Mouse (Mus musculus) lung, embryonic 14.5 days (tissue): Measurements from ENCODE around the gene Ganab. TPM values are rescaled to one million over a fixed set of nuclear protein-coding genes. Genes with fewer than 3 reads are reported as not detected.
"Not testable (repeated sequence)": the region's sequence is repeated elsewhere in the genome, so short reads cannot be mapped to it uniquely, and the experiment has no call there.

Experiments used
- ATAC-seq: fragments of 200-750 bp; cut with Nextera tagmentation; 2 replicates; pipeline ENCODE4 v1.8.0; 2017; ENCODE audit warnings: mild to moderate bottlenecking, moderate TSS enrichment, moderate library complexity; ENCODE audit not compliant: insufficient read depth
- DNase-seq: peaks from one replicate; pipeline ENCODE4 v3.0.0-alpha.2; 2015
- H3K27ac ChIP-seq: fragments of 300-500 bp; sonication (generic); 2 replicates; pipeline ENCODE4 v1.5.1; 2014; ENCODE audit warnings: low read depth, mild to moderate bottlenecking, moderate library complexity
- H3K27me3 ChIP-seq: fragments of 300-500 bp; sonication (generic); 2 replicates; pipeline ENCODE4 v1.6.1; 2014; ENCODE audit warnings: low read length, control low read depth; ENCODE audit not compliant: insufficient read depth
- H3K36me3 ChIP-seq: fragments of 300-500 bp; sonication (generic); 2 replicates; pipeline ENCODE4 v1.6.1; 2014; ENCODE audit warnings: control low read depth; ENCODE audit not compliant: insufficient read depth
- H3K4me1 ChIP-seq: fragments of 300-500 bp; sonication (generic); 2 replicates; pipeline ENCODE4 v1.6.1; 2014; ENCODE audit warnings: antibody characterized with exemption, control low read depth; ENCODE audit not compliant: insufficient read depth
- H3K4me2 ChIP-seq: fragments of 300-500 bp; sonication (generic); 2 replicates; pipeline ENCODE4 v1.6.1; 2014; ENCODE audit warnings: mild to moderate bottlenecking
- H3K4me3 ChIP-seq: fragments of 300-500 bp; sonication (generic); 2 replicates; pipeline ENCODE4 v1.5.1; 2014; ENCODE audit warnings: low read depth, low read length
- H3K9ac ChIP-seq: fragments of 300-500 bp; sonication (generic); 2 replicates; pipeline ENCODE4 v1.6.1; 2014
- H3K9me3 ChIP-seq: fragments of 300-500 bp; sonication (generic); 2 replicates; pipeline ENCODE4 v1.6.1; 2016; ENCODE audit warnings: low read depth, low read length, control low read depth
- CTCF ChIP-seq: IDR thresholded peaks from 2 replicates; pipeline ENCODE4 v1.5.1; 2016; ENCODE audit warnings: antibody characterized with exemption, low read depth
- WGBS: fragments of 180-500 bp; shearing (Covaris S2); extraction: QIAGEN DNeasy Blood & Tissue Kit; methylation state at CpG from one replicate; pipeline ENCODE4 v1.1.7; 2014; 5-methylcytosine and 5-hydroxymethylcytosine counted together
- polyA plus RNA-seq: library from polyadenylated mRNA; unstranded; fragments of >200 nt; fragmentation: Nextera tagmentation; extraction: Ambion mirVana; gene quantifications from 2 replicates; pipeline ENCODE4 v1.2.1, GENCODE M21; 2014

The Ganab gene
- polyA plus RNA-seq, 1 experiment from 2014 or later, result 121 TPM

DNA sequence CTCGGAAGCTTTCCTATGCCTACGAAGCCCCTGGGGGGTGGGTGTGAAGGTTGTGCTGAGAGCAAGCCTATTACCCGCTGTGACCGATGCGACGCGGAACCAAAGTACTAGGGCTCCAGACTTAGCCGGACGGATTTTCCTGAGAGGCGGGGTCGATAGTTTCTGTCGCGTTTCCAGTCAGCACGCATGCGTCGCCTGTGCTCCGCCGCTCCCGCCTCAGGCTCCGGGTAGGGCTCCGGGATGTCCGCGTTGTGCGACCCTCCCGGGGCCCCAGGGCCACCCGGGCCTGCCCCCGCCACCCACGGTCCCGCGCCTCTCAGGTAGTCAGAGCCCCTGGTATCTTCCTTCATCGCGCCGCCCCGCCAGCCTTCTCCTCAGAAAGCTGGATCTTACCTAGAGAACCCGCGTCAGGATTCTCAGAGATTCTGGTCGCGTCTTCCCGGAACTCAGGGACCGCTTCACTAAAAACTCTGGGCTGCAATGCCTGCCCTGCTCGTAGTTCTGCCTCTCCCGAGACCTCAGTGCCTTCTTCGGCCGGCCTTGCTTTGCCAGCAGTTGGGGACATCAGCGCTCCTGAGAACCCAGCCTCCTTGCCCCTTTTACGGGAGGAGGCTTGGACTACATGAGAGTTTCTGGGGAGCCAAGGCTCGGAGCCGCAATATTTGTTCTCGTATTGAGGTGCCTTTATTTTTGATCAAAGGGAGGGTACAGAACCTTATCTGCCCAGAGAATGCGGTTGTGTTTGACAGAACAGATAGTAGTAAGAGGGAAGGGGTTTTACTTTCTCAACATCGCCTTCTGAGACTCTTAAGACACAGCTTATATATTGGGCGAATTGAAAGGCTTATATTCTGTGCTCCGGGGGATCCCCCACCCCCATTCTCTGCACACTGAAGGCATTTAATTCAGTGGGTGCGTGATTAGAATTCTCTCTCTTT is 4.8 kb upstream of the Ganab start, which contains the start of gene Ints5:
TSS of gene Ints5 (plus strand) at position 177 of the 938 bp plus-strand sequence.
- TF ChIP-seq CTCF, result no peak
- Histone ChIP-seq H3K9ac (peak within 1 kb of the TSS; percentile 92), H3K4me2 (peak within 1 kb of the TSS; percentile 84), H3K36me3 (peaks cover 51% of the 10 kb centered on the region), H3K4me1 (peaks cover 11% of the 10 kb centered on the region), H3K4me3 (peak within 1 kb of the TSS; percentile 87), H3K9me3 (no peaks in the 10 kb centered on the region), H3K27me3 (no peaks in the 10 kb centered on the region), H3K27ac (peak within 1 kb of the TSS; percentile 90)
- peak; percentile 57 for ATAC-seq
- 2% methylated on average over 54 of the region's 54 CpGs for WGBS
- DNase-seq, result peak; percentile 95

DNA sequence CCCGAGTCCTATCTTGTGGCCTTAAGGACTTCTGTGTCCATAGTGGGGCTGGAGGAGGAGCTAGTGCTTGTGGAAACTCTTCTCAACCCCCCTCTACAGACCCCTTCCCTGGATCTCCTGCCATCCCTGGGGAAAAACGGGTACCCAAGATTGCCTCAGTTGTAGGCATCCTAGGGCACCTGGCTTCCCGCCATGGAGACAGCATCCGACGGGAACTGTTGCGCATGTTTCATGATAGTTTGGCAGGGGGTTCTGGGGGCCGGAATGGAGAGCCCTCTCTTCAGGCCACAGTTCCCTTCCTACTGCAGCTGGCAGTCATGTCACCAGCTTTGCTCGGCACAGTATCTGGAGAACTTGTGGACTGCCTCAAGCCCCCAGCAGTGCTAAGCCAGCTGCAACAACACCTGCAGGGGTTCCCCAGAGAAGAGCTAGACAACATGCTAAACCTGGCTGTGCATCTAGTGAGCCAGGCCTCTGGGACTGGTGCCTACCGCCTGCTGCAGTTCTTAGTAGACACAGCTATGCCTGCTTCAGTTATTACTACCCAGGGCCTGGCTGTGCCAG is 2.4 kb upstream of the Ganab start:
- H3K4me3 ChIP-seq, result no peak overlapping the region
- TF ChIP-seq CTCF, result no peak
- ATAC-seq (no peak), DNase-seq (no peak)
- H3K27ac ChIP-seq, result no peak overlapping the region
- H3K27me3 ChIP-seq, result no peaks in the 10 kb centered on the region
- H3K4me1 ChIP-seq, result peaks cover 16% of the 10 kb centered on the region
- no peak overlapping the region for H3K4me2 ChIP-seq
- 87% methylated on average over 9 of the region's 9 CpGs for WGBS
- H3K9me3 ChIP-seq, result no peaks in the 10 kb centered on the region
- no peak overlapping the region for H3K9ac ChIP-seq
- H3K36me3 ChIP-seq, result peaks cover 43% of the 10 kb centered on the region

- not testable (repeated sequence) for H3K4me3 ChIP-seq, ATAC-seq, H3K9me3 ChIP-seq, H3K27me3 ChIP-seq, DNase-seq, H3K4me2 ChIP-seq, H3K9ac ChIP-seq, H3K27ac ChIP-seq
- WGBS, result 84% methylated on average over 5 of the region's 5 CpGs
- H3K4me1 ChIP-seq, result peaks cover 16% of the 10 kb centered on the region
- peaks cover 38% of the 10 kb centered on the region for H3K36me3 ChIP-seq
Measured at GRCm38 (mm10) chr19:8896231-8896630, 1.6 kb upstream of the Ganab start.

- WGBS, result 21% methylated on average over 21 of the region's 21 CpGs
- H3K36me3 ChIP-seq, result peaks cover 42% of the 10 kb centered on the region
- ATAC-seq (peak; percentile 62), DNase-seq (peak; percentile 60)
- H3K9me3 ChIP-seq, H3K27me3 ChIP-seq: not testable (repeated sequence)
- H3K9ac ChIP-seq, result peak overlapping the region; percentile 96
- H3K4me3 ChIP-seq, result peak overlapping the region; percentile 89
- peak overlapping the region; percentile 86 for H3K27ac ChIP-seq
- H3K4me1 ChIP-seq, result peaks cover 16% of the 10 kb centered on the region
- H3K4me2 ChIP-seq, result peak overlapping the region; percentile 65
Measured at GRCm38 (mm10) chr19:8897211-8897864, 533 bp upstream of the Ganab start.

DNA sequence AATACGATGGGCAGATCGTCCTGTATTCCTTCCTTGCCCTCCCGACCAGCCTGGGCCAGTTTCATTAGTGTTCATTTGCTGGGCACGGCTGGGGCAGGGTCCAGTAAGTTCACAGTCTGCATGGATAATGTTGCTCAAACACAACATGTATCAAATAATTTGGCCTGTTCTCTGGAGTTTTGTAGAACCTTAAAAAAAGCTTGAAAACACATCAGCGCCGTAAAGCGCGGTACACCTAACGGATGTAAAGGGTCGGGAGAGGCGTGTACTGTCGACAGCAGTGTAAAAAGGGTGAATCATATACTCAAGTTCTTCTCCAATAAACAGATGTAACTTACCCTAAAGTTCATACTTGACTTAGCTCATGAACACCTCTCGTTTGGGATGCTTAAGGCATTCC is 705 bp downstream of the Ganab start:
- H3K4me2 ChIP-seq, result peak overlapping the region; percentile 75
- no peaks in the 10 kb centered on the region for H3K27me3 ChIP-seq
- TF ChIP-seq CTCF, result no peak
- H3K4me1 ChIP-seq, result peaks cover 14% of the 10 kb centered on the region; the same call in 1 of the 2 replicates
- no peak for ATAC-seq
- peak overlapping the region; percentile 81 for H3K27ac ChIP-seq
- peak overlapping the region; percentile 96 for H3K9ac ChIP-seq
- DNase-seq, result peak; percentile 28
- WGBS, result 4% methylated on average over 13 of the region's 13 CpGs
- H3K4me3 ChIP-seq, result peak overlapping the region; percentile 89
- peaks cover 53% of the 10 kb centered on the region for H3K36me3 ChIP-seq
- H3K9me3 ChIP-seq, result no peaks in the 10 kb centered on the region

DNA sequence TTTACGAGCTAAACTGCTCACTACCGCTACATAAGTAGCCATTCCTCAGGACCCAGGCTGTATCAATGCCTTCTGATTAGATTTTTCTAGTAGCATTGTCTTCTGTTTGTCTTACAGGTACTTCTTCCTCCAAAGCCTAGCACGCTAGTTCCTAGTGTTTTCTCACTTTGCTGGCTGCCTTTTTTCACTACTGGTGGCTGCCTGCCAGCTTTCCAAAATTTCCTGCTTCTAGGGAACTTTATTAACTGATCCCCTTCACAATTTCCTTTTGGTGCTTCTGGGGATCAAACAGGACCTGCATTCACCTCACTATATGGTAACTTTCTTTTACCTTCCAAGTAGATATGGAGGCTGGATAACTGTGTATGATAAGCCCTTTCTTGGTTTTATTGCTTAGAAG is 1.2 kb downstream of the Ganab start:
- 26% methylated on average over 3 of the region's 3 CpGs for WGBS

More for the DNA sequence above, 1.2 kb downstream of the Ganab start:
- Histone ChIP-seq H3K4me3 (peak overlapping the region; percentile 89), H3K9ac (peak overlapping the region; percentile 96), H3K9me3 (no peaks in the 10 kb centered on the region), H3K4me2 (peak overlapping the region; percentile 75), H3K27ac (no peak overlapping the region; the same call in 1 of the 2 replicates), H3K36me3 (peaks cover 59% of the 10 kb centered on the region), H3K27me3 (no peaks in the 10 kb centered on the region), H3K4me1 (0 out of 2 replicates have a peak, but pooled peaks cover 10% of the 10 kb centered on the region)
- DNase-seq (peak; percentile 39), ATAC-seq (no peak)
- TF ChIP-seq CTCF, result no peak
